Mouse (Mus musculus): ENCODE measurements at regions not wholly inside any gene's neighbourhood (a gene's known extent, or its start where the extent isn't known, plus 50 kb on each side); places are given as distances from the start of the nearest gene placed in this dataset.

DNA sequence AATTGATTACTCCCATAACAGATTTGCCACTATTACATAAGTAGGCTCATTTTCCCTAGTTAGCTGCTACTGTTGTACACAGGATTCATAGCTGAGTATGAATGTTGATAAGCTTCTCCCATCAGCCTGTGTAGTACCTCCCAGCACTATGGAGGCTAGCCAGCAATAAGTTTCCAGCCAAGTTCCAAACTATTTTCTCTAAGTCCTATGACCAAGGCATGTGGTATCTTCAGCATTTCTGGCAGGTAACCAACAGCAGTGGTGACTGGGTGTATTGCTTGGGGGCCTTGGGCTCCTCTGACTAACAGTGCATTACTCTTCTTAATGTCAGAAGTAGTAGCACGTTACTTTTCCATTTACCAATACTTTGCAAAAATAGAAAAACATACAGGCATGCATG, 1841.8 kb upstream of the Lrrc6 start:
- TF ChIP-seq POLR2A (IDR thresholded peaks at IDR 0.05; ENCODE audit: low read depth, low read length): no peak
- no peak for TF ChIP-seq CTCF (IDR thresholded peaks at IDR 0.05; ENCODE audit: borderline replicate concordance, insufficient read depth, low read length)

Measured in embryonic fibroblast, embryonic 13.5 days (primary cell).